Mouse (Mus musculus) brain, embryonic 14.5 days (tissue): ENCODE results near the gene Kirrel3.

Source experiments
- CTCF ChIP-seq: fragments of 200-500 bp; IDR thresholded peaks from 2 replicates; pipeline ENCODE4 v1.5.1; 2012; ENCODE audit warnings: inconsistent platforms, mild to moderate bottlenecking, moderate library complexity, borderline replicate concordance; ENCODE audit not compliant: insufficient read depth, insufficient read length; ENCODE audit errors: extremely low read depth
- POLR2A ChIP-seq: fragments of 200-500 bp; IDR thresholded peaks from 2 replicates; pipeline ENCODE4 v1.6.1; 2012; ENCODE audit warnings: mild to moderate bottlenecking, inconsistent platforms, borderline replicate concordance; ENCODE audit not compliant: poor library complexity, insufficient read depth, insufficient read length, severe bottlenecking; ENCODE audit errors: extremely low read depth

DNA sequence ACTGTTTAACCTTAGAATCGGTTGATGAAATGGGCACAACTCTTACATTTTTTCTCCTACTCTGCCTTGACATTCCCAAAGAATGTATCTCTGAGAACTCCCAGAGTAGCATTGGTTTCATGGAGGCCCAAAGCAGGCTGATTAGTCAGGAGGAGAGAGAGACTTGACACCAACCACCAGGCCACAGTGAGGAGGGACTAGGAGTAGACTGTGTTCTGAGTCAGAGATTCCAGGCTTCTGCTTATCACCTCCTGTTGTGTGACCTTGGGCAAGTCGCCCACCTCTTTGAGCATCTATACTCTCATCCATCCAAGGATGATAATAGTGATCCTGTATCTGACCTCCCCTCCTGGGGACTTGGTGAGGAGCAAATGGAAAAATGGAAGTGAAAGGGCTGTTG lies 38.0 kb upstream of the Kirrel3 start:
- no peak for TF ChIP-seq CTCF
- TF ChIP-seq POLR2A: no peak
